Mouse (Mus musculus) right cerebral cortex, postnatal 25 days (tissue): ENCODE results near the gene Ctss.

ENCODE experiments used
- DNase-seq: peaks from one replicate; pipeline ENCODE4 v3.0.0; 2022

Gene Ctss

DNA sequence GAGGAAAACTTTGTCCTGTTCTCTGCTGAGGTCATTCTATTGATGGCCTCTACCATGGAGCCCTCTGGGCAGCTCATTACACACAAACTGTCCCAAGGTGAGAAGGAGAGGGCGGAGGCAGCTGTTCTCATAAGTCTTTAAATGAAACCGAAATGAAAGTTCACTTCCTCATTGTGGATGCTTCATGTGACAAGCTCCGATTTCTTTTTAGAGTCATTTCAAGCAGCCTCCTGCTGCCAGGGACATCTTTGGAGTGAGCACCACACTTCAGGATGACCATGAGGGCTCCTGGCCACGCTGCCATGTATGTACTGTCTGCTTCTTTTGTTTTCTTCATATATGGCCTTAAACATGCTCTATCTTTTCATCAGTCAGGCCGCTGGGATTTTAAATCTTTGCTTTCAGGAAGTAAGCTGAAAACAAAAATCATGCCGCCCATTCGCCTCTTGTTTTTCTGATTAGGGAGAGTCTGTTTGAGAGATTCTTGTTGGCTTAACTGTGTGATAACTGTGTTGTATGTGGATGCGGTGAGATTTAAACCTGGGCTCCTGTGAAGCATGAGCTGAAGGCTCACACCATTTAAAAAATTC lies at the start of gene Ctss:
TSS of gene Ctss (plus strand) at position 165 of the 590 bp plus-strand sequence.
- DNase-seq = no peak

DNA sequence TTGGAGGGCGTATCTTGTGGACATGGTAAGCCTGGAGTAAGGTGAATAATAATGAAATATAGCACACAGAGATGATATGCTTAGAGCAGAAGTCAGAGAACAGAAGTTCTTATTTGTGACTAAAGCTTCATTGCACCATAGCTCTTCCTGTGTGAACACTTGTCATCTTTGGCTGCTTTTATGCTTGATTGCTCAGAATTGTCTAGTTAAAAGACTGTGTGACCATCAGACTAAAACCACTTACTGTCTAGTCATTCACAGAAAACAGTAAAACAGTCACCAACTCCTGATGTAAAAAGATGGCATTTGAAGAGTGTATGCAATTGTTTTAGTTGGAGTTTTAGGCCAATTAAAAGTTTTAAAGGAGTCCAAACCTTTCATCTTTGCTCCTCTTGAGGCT lies 47.6 kb upstream of the Ctss start:
- no peak for DNase-seq

GRCm38 (mm10) chr3:95486421-95486820 lies 40.2 kb upstream of the Ctss start:
- no peak for DNase-seq

GRCm38 (mm10) chr3:95488679-95489078 lies 37.9 kb upstream of the Ctss start:
- no peak for DNase-seq

GRCm38 (mm10) chr3:95490238-95490637 lies 36.3 kb upstream of the Ctss start:
- DNase-seq = no peak

GRCm38 (mm10) chr3:95494342-95494741 lies 32.2 kb upstream of the Ctss start:
- peak; percentile 42 for DNase-seq

DNA sequence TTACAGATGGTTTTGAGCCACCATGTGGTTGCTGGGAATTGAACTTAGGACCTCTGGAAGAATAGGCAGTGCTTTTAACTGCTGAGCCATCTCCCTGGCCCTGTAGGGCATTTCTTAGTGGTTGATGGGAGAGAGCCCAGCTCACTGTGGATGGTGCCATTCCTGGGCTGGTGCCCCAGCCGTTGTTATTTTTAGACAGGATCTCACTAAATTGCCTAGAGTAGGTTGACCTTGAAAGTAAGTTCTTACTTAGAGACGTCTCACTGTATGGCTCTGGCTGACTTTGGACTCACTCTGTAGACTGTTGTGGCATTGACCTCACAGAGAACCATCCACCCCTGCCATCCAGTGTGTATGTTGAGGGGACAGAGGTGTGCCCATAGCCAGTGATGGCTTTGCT lies 28.4 kb upstream of the Ctss start:
- no peak for DNase-seq

DNA sequence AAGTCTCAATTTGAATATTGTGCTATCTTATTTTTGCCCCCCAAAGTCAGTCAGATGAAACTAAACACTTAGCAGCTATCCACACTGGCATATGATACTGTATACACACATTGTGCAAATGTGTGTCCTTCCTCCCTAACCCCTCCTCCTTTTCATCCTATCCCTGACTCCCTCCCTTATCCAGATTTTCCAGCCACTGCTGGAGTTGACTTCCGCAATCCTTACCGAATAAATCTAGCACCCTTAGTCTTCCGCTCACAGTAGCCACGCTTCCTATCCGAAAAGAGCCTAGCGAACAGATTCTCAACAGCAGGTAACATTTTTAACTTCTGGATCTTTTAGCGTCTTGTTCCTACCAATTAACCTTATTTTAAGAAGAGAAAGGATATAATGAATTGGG lies 27.6 kb upstream of the Ctss start, which contains the start of gene Ctsk:
TSS of gene Ctsk (plus strand) at position 233 of the 400 bp plus-strand sequence.
- DNase-seq = no peak

- DNase-seq = peak; percentile 18
Measured at GRCm38 (mm10) chr3:95499496-95500140, 27.0 kb upstream of the Ctss start.

GRCm38 (mm10) chr3:95502312-95502711 lies 24.3 kb upstream of the Ctss start:
- DNase-seq = no peak

- DNase-seq = no peak
Measured at GRCm38 (mm10) chr3:95509348-95509747, 17.2 kb upstream of the Ctss start.

GRCm38 (mm10) chr3:95511611-95512180 lies 14.9 kb upstream of the Ctss start:
- no peak for DNase-seq

- no peak for DNase-seq
Measured at GRCm38 (mm10) chr3:95516614-95517041, 10.0 kb upstream of the Ctss start.

DNA sequence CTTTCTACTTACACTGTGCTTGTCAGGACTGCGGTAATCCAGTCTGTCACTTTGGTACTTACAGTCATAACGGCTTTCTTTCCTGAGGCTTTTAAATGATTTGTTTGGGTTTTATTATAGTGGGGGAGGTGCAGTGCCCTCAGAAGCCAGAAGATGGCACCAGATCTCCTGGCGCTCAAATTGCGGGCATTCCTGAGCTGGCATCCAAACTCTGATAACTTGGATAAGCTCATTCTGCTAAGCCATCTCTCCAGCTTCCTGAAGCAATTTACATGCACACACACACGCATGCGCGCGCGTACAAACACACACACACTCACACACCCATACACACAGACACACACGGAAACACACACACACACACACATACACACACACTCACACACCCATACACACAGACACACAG lies 9.1 kb upstream of the Ctss start:
- peak; percentile 62 for DNase-seq

GRCm38 (mm10) chr3:95518891-95519290 lies 7.7 kb upstream of the Ctss start:
- no peak for DNase-seq

DNA sequence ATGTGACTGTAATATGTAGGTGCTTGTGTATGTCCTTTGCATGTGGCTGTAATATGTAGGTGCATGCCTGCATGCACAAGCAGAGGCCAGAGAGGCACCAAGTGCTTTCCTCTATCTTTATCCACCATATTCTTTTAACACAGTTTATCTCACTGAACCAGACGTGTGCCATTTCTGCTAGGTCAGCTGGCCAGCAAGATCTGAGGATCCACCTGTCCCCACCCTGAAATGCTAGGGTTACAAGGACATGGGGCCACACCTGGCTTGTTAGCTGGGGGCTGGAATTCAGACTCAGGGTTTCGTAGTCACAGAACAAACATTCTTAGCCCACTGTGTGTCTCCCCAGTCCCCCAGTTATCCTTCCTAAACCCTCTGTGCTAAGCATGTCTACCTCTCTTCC lies 7.3 kb upstream of the Ctss start:
- DNase-seq = no peak

- no peak for DNase-seq
Measured at GRCm38 (mm10) chr3:95520100-95520499, 6.5 kb upstream of the Ctss start.

DNA sequence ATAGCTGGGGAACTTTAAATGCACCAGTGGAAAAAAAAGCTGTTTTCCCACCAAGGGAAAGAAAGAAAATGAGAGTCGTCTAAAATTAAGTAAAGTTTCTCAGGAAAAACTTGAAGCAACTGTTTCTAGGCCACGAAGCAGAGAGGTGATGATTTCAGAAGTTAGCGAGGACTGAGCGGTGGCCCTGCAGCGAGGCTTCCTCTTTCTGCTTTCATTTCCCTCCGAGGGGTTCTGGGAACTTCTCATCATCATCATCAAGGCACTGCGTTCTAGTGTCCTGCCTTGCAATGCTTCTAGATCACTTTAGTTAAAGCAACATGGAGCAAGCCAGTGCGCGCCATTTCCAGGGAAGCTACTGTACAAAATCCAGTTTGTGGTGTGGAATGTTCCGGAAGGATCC lies 5.4 kb upstream of the Ctss start:
- no peak for DNase-seq

- DNase-seq = no peak
Measured at GRCm38 (mm10) chr3:95523662-95524061, 2.9 kb upstream of the Ctss start.

- no peak for DNase-seq
Measured at GRCm38 (mm10) chr3:95524673-95525072, 1.9 kb upstream of the Ctss start.

- no peak for DNase-seq
Measured at GRCm38 (mm10) chr3:95526111-95526510, 475 bp upstream of the Ctss start.

- DNase-seq = no peak
Measured at GRCm38 (mm10) chr3:95529814-95530213, 3.2 kb downstream of the Ctss start.

- no peak for DNase-seq
Measured at GRCm38 (mm10) chr3:95531025-95531424, 4.4 kb downstream of the Ctss start.

- no peak for DNase-seq
Measured at GRCm38 (mm10) chr3:95533364-95533763, 6.8 kb downstream of the Ctss start.

DNA sequence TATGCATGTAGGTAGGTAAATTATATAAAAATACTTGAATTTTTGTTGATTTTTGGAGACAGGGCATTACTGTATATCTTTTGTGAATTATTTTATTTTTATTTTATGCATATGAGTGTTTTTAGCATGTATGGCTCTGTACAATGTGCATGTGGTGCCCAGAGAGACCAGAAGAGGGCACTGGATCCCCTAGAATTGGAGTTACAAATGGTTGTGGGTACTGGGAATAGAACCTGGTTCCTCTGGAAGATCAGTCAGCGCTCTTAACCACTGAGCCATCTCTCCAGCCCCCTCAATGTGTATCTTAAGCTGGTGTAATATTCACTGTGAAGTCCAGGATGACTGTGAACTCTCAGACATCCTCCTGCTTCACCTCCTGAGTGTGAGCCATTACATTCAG lies 8.3 kb downstream of the Ctss start:
- no peak for DNase-seq
